Mouse (Mus musculus): ENCODE results near the gene Aipl1. TPM values are rescaled to one million over a fixed set of nuclear protein-coding genes. Genes with fewer than 3 reads are reported as not detected.

The Aipl1 gene
- 0.07 TPM in 1 of 2 replicates, not detected in the other for polyA plus RNA-seq (2012; rRNA removed)

GRCm38 (mm10) chr11:72037409-72037808, at the start of gene Aipl1:
Gene Aipl1, minus strand, starts transcription at chr11:72037509.
- DNase-seq (ENCODE audit: low read depth, low spot score), result no peak
- WGBS, result 59% methylated on average over 4 of the region's 4 CpGs

- 67% methylated on average over 11 of the region's 11 CpGs for WGBS
- DNase-seq (ENCODE audit: low read depth, low spot score), result no peak
Observed at GRCm38 (mm10) chr11:72086251-72087046, 49.1 kb upstream of the Aipl1 start.

GRCm38 (mm10) chr11:72084337-72084736, 47.0 kb upstream of the Aipl1 start:
- 94% methylated on average over 15 of the region's 15 CpGs for WGBS
- no peak for DNase-seq (ENCODE audit: low read depth, low spot score)

GRCm38 (mm10) chr11:72082601-72083000, 45.3 kb upstream of the Aipl1 start:
- 94% methylated on average over 4 of the region's 4 CpGs for WGBS
- DNase-seq (ENCODE audit: low read depth, low spot score), result no peak

- no peak for DNase-seq (ENCODE audit: low read depth, low spot score)
- WGBS, result 80% methylated on average over 6 of the region's 6 CpGs
Observed at GRCm38 (mm10) chr11:72080461-72080860, 43.2 kb upstream of the Aipl1 start.

- DNase-seq (ENCODE audit: low read depth, low spot score), result no peak
- WGBS, result 39% methylated on average over 4 of the region's 4 CpGs
Observed at GRCm38 (mm10) chr11:72078647-72079046, 41.3 kb upstream of the Aipl1 start.

- DNase-seq (ENCODE audit: low read depth, low spot score), result no peak
- 29% methylated on average over 3 of the region's 3 CpGs for whole genome bisulfite sequencing
Observed at GRCm38 (mm10) chr11:72078056-72078455, 40.7 kb upstream of the Aipl1 start.

GRCm38 (mm10) chr11:72074230-72074629, 36.9 kb upstream of the Aipl1 start:
- DNase-seq (ENCODE audit: low read depth, low spot score), result no peak
- WGBS, result 86% methylated on average over 13 of the region's 13 CpGs

GRCm38 (mm10) chr11:72072331-72072905, 35.1 kb upstream of the Aipl1 start:
- DNase-seq (ENCODE audit: low read depth, low spot score), result no peak
- 75% methylated on average over 6 of the region's 6 CpGs for WGBS

- DNase-seq (ENCODE audit: low read depth, low spot score), result no peak
- WGBS, result 84% methylated on average over 9 of the region's 9 CpGs
Observed at GRCm38 (mm10) chr11:72070733-72071132, 33.4 kb upstream of the Aipl1 start.

- no peak for DNase-seq (ENCODE audit: low read depth, low spot score)
- 77% methylated on average over 7 of the region's 7 CpGs for WGBS
Observed at GRCm38 (mm10) chr11:72068026-72068425, 30.7 kb upstream of the Aipl1 start.

- WGBS, result 77% methylated on average over 5 of the region's 5 CpGs
- DNase-seq (ENCODE audit: low read depth, low spot score), result no peak
Observed at GRCm38 (mm10) chr11:72067326-72067725, 30.0 kb upstream of the Aipl1 start.

- no peak for DNase-seq (ENCODE audit: low read depth, low spot score)
Observed at GRCm38 (mm10) chr11:72066330-72066729, 29.0 kb upstream of the Aipl1 start.

GRCm38 (mm10) chr11:72065103-72065502, 27.8 kb upstream of the Aipl1 start:
- DNase-seq (ENCODE audit: low read depth, low spot score), result no peak
- 48% methylated on average over 8 of the region's 8 CpGs for WGBS

More at GRCm38 (mm10) chr11:72066330-72066729, 29.0 kb upstream of the Aipl1 start:
- 32% methylated on average over 6 of the region's 6 CpGs for WGBS

- 87% methylated on average over 6 of the region's 6 CpGs for WGBS
- no peak for DNase-seq (ENCODE audit: low read depth, low spot score)
Observed at GRCm38 (mm10) chr11:72064414-72064813, 27.1 kb upstream of the Aipl1 start.

- DNase-seq (ENCODE audit: low read depth, low spot score), result no peak
- 70% methylated on average over 13 of the region's 13 CpGs for WGBS
Observed at GRCm38 (mm10) chr11:72061093-72061620, 23.8 kb upstream of the Aipl1 start.

- 72% methylated on average over 9 of the region's 9 CpGs for WGBS
- no peak for DNase-seq (ENCODE audit: low read depth, low spot score)
Observed at GRCm38 (mm10) chr11:72060416-72060815, 23.1 kb upstream of the Aipl1 start.

- 67% methylated on average over 3 of the region's 3 CpGs for WGBS
- no peak for DNase-seq (ENCODE audit: low read depth, low spot score)
Observed at GRCm38 (mm10) chr11:72057166-72057565, 19.9 kb upstream of the Aipl1 start.

- WGBS, result 35% methylated on average over 2 of the region's 2 CpGs
- no peak for DNase-seq (ENCODE audit: low read depth, low spot score)
Observed at GRCm38 (mm10) chr11:72055176-72055575, 17.9 kb upstream of the Aipl1 start.

GRCm38 (mm10) chr11:72052636-72053035, 15.3 kb upstream of the Aipl1 start:
- no peak for DNase-seq (ENCODE audit: low read depth, low spot score)

GRCm38 (mm10) chr11:72052221-72052620, 14.9 kb upstream of the Aipl1 start:
- WGBS, result 77% methylated on average over 3 of the region's 3 CpGs
- no peak for DNase-seq (ENCODE audit: low read depth, low spot score)

More at GRCm38 (mm10) chr11:72052636-72053035, 15.3 kb upstream of the Aipl1 start:
- 16% methylated on average over 5 of the region's 5 CpGs for WGBS
